Mouse (Mus musculus) MEL-GATA-1-ER (cell line): ENCODE data around the gene Fam118b.

Experiments used
- DNase-seq: peaks from one replicate; pipeline ENCODE4 v3.0.0-alpha.2; 2012; ENCODE audit warnings: low read depth; ENCODE audit errors: extremely low read depth

Gene Fam118b

GRCm38 (mm10) chr9:35264509-35264908 is 3.1 kb downstream of the Fam118b start:
- peak; percentile 56 for DNase-seq

GRCm38 (mm10) chr9:35263431-35263830 is 4.2 kb downstream of the Fam118b start:
- DNase-seq, result peak; percentile 65

GRCm38 (mm10) chr9:35262418-35262817 is 5.2 kb downstream of the Fam118b start:
- no peak for DNase-seq

GRCm38 (mm10) chr9:35257365-35257764 is 10.2 kb downstream of the Fam118b start:
- DNase-seq, result no peak

GRCm38 (mm10) chr9:35249476-35249875 is 18.1 kb downstream of the Fam118b start:
- DNase-seq, result no peak

GRCm38 (mm10) chr9:35247405-35247804 is 20.2 kb downstream of the Fam118b start:
- DNase-seq, result no peak

GRCm38 (mm10) chr9:35239734-35240133 is 27.9 kb downstream of the Fam118b start:
- DNase-seq, result no peak

GRCm38 (mm10) chr9:35238915-35239571 is 28.6 kb downstream of the Fam118b start:
- no peak for DNase-seq

GRCm38 (mm10) chr9:35238371-35238770 is 29.2 kb downstream of the Fam118b start:
- DNase-seq, result no peak

- no peak for DNase-seq
Measured at GRCm38 (mm10) chr9:35235996-35236395, 31.6 kb downstream of the Fam118b start.

- no peak for DNase-seq
Measured at GRCm38 (mm10) chr9:35228671-35229070, 38.9 kb downstream of the Fam118b start.

GRCm38 (mm10) chr9:35223466-35223865 is 44.1 kb downstream of the Fam118b start:
- DNase-seq, result no peak

- DNase-seq, result no peak
Measured at GRCm38 (mm10) chr9:35217963-35218362, 49.6 kb downstream of the Fam118b start.

GRCm38 (mm10) chr9:35211573-35212511 is 55.8 kb downstream of the Fam118b start:
- DNase-seq, result peak; percentile 25

- peak; percentile 97 for DNase-seq
Measured at GRCm38 (mm10) chr9:35210542-35211474, 56.8 kb downstream of the Fam118b start, which contains the start of gene Foxred1. Foxred1 (minus strand) TSS chr9:35211055.

- no peak for DNase-seq
Measured at GRCm38 (mm10) chr9:35204421-35204820, 63.2 kb downstream of the Fam118b start.

- DNase-seq, result peak; percentile 84
Measured at GRCm38 (mm10) chr9:35203536-35203935, 64.1 kb downstream of the Fam118b start.

GRCm38 (mm10) chr9:35200529-35201060 is 67.0 kb downstream of the Fam118b start:
- no peak for DNase-seq

- DNase-seq, result peak; percentile 47
Measured at GRCm38 (mm10) chr9:35199772-35200471, 67.7 kb downstream of the Fam118b start, which contains the start of the genes Srpr and Tirap. Srpr (plus strand) TSS chr9:35200175. Tirap (minus strand) TSS chr9:35200291.
